Mouse (Mus musculus): ENCODE measurements around the gene Rnf44.

DNA sequence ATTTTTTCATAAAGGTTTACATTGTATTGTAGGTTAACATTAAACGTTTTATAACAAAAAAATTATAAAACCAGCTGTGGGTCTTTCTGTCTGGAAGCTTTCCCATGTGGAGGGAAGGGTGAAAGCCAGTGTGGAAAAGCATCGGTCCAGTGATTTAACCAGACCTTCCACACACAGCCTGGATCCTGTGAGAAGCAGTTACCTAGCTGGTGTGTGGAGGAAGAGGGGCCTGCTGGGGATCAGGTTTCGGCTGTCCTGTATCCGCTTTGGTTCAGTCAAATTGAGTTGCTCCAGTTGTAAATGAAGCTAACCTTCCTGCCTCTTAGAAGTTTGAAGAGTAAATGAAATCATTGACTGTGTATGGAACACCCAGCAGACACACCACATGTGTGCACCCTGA is 29.7 kb downstream of the Rnf44 start:
- TF ChIP-seq CTCF (IDR thresholded peaks at IDR 0.05; ENCODE audit: control insufficient read depth, insufficient read depth, low read length): no peak
- no peak for TF ChIP-seq POLR2A (IDR thresholded peaks at IDR 0.05; ENCODE audit: borderline replicate concordance, control insufficient read depth, low read depth, low read length)
